Mouse (Mus musculus): Measurements from ENCODE around the gene Rsc1a1.

Gene Rsc1a1

DNA sequence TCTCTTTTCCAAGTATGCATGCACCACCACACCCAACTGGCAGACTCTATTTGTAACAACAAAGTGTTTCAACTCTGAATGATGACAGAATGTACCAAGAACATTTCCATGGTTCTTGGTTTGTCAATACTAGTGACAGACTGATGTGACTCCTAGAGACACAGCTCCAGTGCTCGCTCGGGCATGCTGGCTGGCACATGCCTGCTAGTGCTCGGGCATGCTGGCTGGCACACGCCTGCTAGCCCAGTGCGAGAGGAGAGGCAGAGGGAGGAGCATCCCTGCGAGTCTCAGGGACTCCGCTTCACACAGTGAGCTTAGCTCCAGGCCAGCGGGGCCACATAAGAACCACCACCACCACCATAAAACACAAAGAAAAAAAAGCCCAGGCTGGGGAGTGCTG lies 9.3 kb upstream of the Rsc1a1 start:
- no peak for DNase-seq (ENCODE audit: extremely low spot score)

DNA sequence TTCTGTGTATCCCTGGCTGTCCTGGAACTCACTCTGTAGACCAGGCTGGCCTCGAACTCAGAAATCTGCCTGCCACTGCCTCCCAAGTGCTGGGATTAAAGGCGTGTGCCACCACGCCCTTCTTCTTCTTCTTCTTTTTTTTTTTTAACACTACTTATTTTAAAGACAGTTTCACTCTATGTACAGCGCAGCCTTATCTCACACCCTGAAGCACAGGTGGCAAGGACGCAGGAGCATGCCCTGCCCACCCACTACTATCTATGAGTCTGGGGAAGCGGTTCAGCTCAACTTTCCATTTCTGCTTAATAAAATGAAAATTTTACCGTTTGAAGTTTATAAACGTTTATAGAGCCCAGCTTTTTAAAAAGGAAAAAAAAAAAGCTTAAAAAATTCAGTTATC lies 3.1 kb upstream of the Rsc1a1 start:
- no peak for DNase-seq (ENCODE audit: extremely low spot score)

DNA sequence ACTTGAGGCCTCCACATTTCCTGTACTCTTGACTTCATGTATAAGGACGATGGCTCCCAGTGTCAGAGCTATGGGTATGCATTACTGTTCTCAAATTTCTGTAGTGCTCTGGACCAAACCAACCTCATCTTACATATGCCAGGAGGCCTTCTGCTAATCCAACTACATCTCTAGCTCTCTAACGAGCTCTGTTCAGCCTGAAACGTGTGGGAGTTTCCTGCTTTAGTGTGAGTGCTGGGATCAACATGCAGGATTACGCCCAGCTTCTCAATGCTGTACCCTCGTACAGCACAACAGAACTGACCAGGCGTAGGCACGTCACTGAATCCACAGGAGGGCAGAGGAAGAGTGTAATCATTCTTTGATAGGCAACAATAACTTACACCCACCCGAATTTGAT lies 1.1 kb upstream of the Rsc1a1 start:
- DNase-seq (ENCODE audit: extremely low spot score), result no peak

DNA sequence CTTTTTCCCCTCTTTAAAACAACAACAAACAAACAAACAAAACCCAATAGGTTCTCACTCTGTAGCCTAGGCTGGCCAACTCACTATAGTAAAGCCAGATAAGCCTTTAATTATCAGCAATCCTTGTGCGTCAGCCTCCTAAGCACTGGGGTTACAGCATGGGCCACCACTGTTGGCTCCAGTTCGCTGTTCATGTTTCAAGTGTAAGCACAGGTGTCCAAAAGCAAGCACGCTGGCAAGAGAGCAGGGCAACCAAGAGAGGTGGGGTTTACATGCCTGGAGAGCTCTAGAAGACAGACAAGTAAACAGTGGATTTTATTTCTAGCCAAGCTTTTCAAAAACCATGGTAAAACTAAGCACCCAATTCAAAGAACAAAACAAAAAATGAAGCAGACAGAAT lies 694 bp upstream of the Rsc1a1 start:
- DNase-seq (ENCODE audit: extremely low spot score), result no peak

DNA sequence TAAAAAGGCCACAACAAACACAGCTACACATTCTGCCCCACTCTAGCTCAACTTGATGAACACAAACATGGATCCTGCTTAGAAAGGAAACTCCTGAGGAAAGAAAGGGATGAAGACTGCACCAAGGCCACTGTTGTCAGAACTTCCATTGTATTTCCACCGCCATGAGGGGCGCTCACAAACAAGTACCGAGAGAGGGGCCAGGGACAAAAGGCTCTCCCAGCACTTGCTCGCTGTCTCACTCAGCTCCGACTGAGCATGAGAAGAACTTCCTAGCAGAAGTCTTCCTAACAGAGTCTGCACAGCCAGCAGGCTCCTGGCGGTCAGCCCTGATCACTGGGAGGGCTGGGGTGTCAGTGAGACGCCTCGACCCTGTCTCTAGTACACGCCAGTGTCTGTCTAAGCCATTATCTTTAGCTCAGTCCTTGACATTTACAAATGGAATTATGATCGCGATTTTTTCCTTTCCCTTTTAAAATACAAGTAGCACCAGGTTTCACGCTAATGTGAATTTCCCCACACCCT lies 2.6 kb downstream of the Rsc1a1 start:
- no peak for DNase-seq (ENCODE audit: extremely low spot score)

DNA sequence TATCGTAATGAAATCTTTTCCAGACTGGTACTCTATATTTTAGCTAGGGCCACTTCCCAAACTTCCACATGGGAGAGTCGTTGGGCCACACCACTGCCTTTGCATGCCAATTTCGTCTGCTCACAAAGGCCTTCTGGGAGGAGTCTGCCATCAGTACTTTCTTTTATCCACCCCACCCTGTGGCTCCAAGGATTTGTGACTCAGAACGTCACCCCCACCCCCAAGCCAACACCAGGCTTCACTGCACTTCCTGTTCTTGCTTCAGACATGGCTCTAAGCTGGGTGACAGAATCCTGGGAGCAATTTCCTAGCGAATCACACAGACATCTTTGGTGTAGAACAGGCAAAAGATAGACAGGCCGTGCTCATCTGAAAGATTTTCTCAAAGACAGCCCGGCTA lies 3.6 kb downstream of the Rsc1a1 start:
- no peak for DNase-seq (ENCODE audit: extremely low spot score)

DNA sequence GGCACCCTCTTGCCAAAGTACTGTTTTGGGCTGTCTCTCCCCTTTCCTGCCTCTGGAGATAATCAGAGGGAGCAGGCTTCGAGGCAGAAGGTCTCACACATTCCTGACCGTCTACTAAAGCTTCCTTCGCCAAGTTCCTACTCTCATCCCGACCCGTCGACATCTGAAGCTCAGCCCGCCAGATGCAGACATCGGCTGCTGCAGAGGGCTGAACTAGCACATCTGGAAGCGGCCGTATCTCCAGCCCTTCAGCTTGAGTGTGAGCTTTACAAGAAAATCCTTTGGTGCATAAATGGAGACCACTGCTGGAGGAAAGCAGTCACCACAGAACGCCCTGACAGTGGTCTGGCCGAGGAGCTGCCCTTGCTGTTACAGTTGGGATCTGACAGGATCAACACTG lies 4.5 kb downstream of the Rsc1a1 start:
- DNase-seq (ENCODE audit: extremely low spot score), result no peak

DNA sequence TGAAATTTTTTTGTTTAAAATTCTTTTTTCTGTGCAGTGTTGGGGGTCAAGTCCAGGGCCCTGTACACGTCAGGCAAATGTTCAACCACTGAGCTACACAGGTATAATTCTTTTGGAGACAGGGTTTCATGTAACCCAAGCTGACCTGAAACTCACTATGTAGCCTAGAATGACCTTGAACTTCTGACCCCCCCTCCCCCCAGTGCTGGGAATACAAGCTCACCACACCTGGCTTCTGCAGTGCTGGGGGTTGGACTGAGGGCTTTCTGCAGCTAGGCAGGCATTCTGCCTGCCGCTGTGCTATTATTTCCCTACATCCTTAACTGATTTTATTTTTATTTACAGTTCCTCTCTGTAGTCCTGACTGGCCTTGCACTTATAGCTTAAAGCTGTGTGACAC lies 6.4 kb downstream of the Rsc1a1 start:
- no peak for DNase-seq (ENCODE audit: extremely low spot score)

DNA sequence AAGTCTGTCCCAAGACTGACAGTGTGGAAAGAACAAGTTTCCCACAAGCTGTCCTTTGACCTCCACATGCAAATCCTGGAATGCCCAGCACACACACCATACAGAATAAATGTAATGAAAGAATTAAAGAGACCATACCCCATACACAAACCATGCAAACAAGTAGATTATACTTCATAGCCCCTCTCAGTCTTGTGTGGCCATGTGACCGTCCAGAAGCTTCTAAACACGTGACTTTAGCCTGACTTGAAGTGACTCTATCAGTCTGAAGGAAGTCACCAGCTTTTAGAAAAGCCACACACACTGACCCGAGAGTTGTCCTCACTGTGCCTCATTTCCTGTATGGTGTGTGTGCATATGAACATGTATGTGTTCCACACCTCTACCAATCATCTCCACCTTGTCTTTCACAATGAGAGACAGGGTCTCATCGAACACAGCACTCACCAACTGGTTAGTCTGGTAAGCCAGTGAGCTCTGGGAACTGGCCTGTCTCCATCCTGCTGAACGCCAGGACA lies 8.9 kb downstream of the Rsc1a1 start:
- no peak for DNase-seq (ENCODE audit: extremely low spot score)

DNA sequence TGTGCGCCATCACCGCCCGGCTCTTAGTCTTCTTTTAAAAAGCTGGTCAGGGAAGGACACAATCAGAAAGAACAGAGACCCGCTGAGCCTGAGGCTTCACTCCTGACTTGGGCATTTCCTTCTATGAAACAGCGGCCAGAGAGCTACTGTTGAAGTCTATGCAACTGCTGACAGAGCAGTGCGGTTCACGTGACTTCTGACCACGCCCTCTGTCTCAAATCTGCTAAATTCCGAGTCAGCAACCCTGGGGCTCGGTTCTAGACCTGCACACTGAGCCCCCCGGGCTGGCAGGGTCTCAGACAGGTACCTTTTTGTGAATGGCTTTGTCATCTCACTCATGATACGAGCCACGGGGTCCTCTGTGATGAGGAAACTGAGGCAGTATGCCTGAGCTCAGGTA lies 13.1 kb downstream of the Rsc1a1 start:
- no peak for DNase-seq (ENCODE audit: extremely low spot score)

DNA sequence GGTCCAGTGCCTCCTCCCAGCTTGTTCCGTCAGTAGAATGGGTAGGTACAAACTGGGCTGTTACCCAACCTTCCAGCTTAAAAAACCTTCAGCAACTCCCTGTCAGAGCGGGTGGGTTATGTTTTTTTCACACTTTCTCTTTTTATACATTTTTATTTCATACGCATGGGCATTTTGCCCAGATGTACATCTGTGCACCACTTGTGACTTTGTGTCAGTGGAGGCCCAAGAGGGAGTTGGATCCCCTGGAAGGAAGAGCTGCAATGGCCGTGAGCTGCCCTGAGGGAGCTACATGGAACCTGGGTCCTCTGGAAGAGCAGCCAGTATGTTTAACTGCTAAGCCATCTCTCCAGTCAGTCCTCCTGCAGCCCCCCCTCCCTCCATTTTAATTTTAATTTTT lies 14.0 kb downstream of the Rsc1a1 start:
- DNase-seq (ENCODE audit: extremely low spot score), result no peak

DNA sequence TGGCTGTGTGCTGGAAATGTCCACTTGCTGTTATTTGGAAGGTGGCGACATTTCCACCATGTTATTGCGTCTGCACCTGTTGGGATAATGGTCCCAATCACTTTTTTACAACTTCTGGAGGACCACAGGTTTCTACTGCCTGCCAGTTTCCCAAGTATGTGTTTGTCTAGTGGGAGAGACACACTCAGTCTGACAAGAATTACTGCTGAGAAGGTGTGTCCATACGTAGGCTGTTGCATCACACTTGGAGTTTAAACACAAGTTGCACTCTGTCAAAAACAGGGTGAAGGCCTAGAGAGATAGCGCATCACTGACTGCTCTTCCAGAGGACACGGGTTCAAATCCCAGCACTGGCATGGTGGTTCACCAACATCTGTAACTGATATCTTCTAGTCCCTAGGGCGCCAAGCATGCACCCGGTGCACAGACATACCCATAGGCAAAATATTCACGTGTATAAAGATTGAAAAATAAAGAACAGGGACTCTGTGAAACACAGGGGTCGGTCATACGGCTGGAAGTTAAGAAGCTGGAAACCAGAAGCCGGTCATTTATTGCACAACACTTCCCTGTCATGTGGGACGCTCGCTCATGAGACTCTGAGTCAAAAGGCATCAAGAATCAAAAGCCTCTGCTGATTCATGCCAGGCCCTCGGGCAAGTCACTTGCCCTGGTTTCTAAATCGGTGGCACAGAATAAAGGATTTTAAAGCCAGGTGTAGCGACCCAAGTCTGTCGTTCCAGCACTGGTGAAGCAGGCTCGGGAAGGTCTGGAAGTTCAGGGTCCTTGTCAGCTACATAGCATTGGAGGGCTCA lies 15.3 kb downstream of the Rsc1a1 start:
- DNase-seq (ENCODE audit: extremely low spot score), result no peak

DNA sequence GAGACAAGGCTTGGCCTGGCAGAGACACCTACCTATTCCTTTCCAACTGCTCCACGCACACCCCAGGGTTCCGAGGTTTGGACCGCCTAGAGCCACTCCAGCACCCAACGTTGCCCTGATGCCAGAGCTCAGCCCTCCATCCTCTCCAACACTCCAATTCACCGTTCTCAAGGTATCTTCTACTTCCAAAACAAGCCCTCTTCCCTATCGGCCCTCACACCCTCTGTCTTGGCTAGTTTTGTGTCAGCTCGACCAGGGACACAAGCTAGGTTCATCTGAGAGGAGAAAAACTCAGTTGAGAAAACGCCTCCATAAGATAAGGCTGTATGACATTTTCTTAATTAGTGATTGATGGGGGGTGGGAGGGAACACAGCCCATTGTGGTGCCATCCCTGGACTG lies 20.6 kb downstream of the Rsc1a1 start, which contains the start of gene Plekhm2:
Gene Plekhm2, minus strand, starts transcription at position 101 of the 400 bp plus-strand sequence.
- no peak for DNase-seq (ENCODE audit: extremely low spot score)

DNA sequence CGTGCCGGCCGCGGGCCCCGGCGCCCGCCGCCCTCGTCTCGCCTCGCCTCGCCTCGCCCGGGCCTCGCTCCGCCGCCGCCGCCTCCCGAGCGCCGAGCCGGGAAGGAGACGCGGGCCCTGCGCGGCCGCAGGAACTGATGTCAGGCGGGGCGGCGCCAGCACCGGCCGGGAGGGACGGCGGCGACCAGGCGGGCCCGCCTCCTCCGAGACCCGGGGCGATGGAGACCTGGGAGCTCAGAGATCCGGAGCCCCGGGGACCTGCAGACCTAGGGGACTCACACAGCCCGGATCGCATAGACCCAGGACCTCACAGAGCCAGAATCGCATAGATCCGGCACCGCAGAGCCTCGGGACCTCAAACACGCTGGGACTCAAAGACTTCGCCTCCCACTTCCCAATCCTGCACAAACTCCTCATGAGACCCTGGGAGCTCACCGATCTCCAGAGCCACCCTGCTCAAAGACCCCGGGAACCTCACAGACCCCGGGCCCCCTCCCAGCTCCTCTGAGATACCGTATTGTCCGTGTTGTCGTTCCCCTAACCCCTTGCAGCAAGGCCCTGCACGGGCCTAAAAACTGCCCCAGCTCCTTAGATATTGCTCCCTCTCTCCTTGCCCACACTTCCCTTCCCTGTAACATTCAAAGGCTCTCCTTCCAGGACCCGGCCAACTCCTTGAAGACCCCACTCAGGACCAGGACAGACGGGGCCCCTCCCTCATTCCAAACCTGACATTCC lies 21.2 kb downstream of the Rsc1a1 start:
- DNase-seq (ENCODE audit: extremely low spot score), result peak; percentile 62

DNA sequence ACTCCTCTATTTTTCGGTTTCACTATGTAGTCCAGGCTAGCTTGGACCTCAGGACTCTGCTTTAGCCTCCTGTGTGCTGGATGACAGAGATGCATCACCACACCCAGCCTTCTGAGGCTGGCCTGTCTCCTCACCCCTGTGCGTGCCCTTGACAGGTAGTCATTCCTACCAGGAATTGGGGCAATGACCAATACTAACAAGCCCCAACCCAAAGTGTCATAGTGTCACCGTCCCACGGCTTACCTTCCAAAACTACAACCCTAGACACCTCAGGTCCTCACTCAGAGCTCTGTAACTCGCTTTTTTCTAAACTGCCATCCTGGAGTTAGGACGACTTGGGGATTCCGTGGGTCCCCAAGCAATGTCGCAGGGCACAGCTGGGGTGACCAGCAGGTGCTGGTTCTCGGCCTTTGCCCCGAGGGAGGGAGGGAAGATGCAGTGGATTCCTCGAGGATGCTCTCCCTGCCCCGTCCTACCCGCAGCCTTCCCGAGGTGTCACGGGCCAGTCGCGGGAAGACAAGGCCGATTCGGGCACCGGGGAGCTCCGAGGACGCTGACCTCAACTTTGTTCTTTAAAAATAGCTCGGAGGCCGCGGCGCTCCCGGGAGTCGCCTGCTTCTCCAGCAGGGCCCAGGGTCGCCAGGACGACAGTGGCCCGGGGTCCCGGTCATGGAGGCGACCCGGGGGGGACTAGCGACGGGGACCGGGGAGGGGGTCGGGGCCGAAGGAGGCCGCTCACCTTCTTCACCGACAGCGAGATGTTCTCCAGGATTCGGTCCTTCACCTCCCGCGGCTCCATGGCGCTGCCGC lies 22.1 kb downstream of the Rsc1a1 start:
- DNase-seq (ENCODE audit: extremely low spot score), result peak; percentile 54

DNA sequence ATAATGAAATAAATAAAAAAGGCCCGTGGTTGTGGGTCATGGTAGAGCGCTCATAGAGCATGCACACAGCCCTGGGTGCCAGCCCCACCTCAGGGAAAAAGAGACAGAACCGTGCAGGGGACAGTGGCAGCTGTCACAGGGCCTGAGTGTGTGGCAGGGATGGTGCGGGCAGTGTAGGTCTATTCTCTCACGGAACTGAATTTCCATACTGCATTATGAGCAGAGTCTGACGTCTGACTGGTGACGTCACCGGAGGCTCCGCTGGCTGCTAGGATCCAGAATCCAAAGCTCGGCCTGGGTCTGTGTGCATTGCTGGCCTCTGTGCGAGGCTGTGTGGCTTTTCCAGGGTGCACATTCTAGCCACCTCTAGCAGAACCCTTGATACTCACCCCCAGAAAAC lies 24.5 kb downstream of the Rsc1a1 start:
- no peak for DNase-seq (ENCODE audit: extremely low spot score)

DNA sequence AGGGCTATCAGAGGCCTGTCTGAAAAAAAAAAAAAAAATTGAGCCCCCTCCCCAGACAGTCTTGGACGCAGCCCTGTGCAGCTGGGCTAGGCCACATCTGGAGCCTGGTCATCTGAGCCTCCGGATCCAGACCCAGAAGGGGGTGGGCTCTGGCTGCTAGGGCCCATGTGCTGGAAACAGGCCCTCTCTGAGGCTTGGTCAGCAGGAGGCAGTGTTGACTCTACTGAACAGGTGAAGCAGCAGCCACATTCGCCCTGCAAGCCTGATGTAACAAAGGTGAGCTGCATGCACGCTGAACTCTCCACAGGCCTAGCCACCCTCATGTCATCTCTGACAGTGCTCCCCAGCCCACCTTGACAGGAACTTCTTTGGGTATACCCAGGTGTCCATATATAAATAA lies 25.7 kb downstream of the Rsc1a1 start:
- peak; percentile 17 for DNase-seq (ENCODE audit: extremely low spot score)

DNA sequence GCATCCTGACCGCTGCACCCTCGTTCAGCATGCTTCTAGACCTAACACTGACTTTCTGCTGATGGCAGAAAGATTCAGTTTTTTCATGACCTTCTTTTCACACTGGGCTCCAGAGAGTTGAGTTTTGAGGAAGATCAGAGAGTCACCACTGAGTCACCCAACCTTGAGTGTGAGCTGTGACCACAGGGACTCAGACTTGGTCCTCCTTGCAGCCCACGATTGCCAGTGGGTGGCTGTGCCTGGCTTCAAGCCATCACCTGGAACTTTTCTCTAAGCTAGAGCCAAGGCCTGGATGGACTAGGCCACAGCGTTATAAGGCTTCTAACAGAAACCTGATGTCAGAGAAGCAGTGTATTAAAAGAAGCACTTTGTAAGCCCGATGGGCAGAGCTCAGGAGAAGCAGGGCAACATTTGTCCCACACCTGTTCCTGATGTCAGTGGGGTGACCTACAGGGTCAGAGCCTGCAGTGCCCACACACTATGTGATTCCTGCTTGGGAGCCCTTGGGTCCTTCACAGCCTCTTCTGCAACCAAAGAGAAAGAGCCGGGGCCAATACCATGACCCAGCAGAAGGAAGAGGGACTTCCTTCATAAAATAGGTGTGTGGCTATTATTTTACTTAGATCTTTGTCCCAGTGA lies 26.4 kb downstream of the Rsc1a1 start:
- no peak for DNase-seq (ENCODE audit: extremely low spot score)

DNA sequence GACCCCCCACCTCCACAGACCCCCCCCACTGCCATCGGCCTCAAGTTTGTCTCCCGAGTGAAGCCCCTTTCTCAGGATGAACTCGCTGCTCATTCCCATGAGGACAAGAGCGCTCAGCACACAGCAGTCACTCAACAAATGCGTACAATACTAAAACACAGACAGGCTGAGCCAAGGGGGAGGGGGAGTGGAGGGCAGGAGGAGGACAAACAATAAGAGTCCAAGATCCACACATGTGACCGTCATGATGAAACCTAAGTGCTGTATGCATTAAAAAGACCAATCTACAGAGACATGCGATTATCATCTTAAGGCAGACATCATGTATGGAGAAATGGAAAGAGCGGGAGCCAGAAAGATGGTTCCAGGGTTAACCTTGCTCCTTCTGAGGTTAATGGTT lies 28.5 kb downstream of the Rsc1a1 start:
- no peak for DNase-seq (ENCODE audit: extremely low spot score)

DNA sequence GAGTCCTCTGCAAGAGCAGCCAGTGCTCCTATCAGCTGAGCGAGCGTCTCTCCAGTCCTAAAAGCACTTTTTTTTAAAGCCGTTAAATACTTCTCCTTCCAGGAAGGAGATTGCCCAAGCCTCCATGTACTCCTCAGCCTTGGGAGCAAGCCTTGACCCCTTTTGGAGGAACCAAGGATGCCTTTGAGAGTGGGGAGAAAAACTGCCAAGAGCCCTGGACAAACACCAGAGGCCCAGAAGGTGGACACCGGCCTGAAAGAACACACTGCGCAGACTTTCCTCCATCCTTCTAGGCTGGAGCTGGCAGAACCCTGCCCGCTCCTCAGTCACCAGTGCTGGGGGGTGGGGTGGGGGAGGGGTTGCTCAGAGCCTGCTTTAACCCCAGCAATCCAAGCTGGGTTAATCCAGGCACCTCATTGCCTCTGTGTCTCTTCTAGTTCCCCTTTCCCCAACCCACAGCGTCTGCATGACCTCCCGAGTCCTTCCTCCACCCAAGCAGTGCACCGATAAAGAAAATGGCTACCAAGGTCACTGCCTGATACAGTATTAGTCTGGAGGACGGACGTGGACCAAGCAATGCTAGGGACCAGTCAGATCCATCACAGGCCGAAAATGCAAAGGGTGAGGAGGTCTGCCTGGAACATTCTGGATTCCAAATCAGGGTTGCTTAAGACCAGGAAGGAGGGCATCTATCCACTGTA lies 29.3 kb downstream of the Rsc1a1 start:
- no peak for DNase-seq (ENCODE audit: extremely low spot score)

DNA sequence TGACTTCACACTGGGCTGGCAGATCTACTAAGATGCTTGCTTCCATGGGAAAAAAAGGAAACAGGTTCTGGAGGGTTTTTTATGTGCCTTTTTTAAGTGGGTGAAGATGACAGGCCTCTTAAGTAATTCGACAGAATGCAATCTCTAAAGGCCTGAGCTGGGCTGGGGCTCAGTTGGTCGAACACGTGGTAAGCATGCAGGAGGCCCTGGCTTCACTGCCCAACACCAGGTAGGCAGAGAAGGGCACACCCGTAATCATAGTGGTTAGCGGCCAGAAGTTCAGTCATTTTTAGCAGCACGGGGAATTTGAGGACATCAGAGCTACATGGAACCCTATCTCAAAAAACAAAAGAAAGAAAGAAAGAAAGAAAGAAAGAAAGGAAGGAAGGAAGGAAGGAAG lies 30.9 kb downstream of the Rsc1a1 start:
- no peak for DNase-seq (ENCODE audit: extremely low spot score)

Data from embryo, embryonic 9.5 days (tissue).